Mouse (Mus musculus): ENCODE data around the gene Baiap2l1.

- TF ChIP-seq POLR2A (IDR thresholded peaks at IDR 0.05; ENCODE audit: control insufficient read depth, low read depth, low read length) (no peak), CTCF (IDR thresholded peaks at IDR 0.05; ENCODE audit: control insufficient read depth, insufficient read depth, insufficient replicate concordance, low read depth, low read length) (no peak)
These were observed 97.4 kb downstream of the Baiap2l1 start for GRCm38 (mm10) chr5:144260464-144260863.
